Mouse (Mus musculus) layer of hippocampus, adult 6 months (tissue): ENCODE measurements around the gene Dync1i1. TPM values are rescaled to one million over a fixed set of nuclear protein-coding genes. Genes with fewer than 3 reads are reported as not detected.

Source experiments
- long read RNA-seq, 2 experiments: library from polyadenylated mRNA; unstranded; transcript quantifications; one replicate each; pipeline ENCODE4 v2.0.0; 2019 to 2020
- polyA plus RNA-seq: library from polyadenylated mRNA; unstranded; fragments of <200 nt; fragmentation: Nextera tagmentation; gene quantifications from 2 replicates; pipeline ENCODE4 v1.2.3, GENCODE M21; 2021

Dync1i1 gene
- 109 and 126 TPM in 2 replicates for polyA plus RNA-seq
- long read RNA-seq, experiment 1, transcript Dync1i1-203 (17 exons, 2,718 nt): minor isoform, 52 of 273 reads
- long read RNA-seq, experiment 1, transcript Dync1i1-201 (16 exons, 2,518 nt): minor isoform, 24 of 273 reads
- long read RNA-seq, experiment 1, transcript Dync1i1-206 (3 exons, 887 nt): minor isoform, 7 of 273 reads
- long read RNA-seq, experiment 1, transcript Dync1i1-204 (17 exons, 2,599 nt): major isoform, 134 of 273 reads
- long read RNA-seq, experiment 1, partial matches to known transcripts: 34 of 273 reads
- long read RNA-seq, experiment 1, other reads (novel, unspliced or antisense): 21 of 273 reads
- long read RNA-seq, experiment 2, transcript Dync1i1-204 (17 exons, 2,599 nt): major isoform, 590 of 1,014 reads
- long read RNA-seq, experiment 2, transcript Dync1i1-202 (17 exons, 2,669 nt): minor isoform, 10 of 1,014 reads
- long read RNA-seq, experiment 2, transcript Dync1i1-201 (16 exons, 2,518 nt): minor isoform, 75 of 1,014 reads
- long read RNA-seq, experiment 2, transcript Dync1i1-203 (17 exons, 2,718 nt): minor isoform, 236 of 1,014 reads
- long read RNA-seq, experiment 2, partial matches to known transcripts: 32 of 1,014 reads
- long read RNA-seq, experiment 2, other reads (novel, unspliced or antisense): 70 of 1,014 reads

DNA sequence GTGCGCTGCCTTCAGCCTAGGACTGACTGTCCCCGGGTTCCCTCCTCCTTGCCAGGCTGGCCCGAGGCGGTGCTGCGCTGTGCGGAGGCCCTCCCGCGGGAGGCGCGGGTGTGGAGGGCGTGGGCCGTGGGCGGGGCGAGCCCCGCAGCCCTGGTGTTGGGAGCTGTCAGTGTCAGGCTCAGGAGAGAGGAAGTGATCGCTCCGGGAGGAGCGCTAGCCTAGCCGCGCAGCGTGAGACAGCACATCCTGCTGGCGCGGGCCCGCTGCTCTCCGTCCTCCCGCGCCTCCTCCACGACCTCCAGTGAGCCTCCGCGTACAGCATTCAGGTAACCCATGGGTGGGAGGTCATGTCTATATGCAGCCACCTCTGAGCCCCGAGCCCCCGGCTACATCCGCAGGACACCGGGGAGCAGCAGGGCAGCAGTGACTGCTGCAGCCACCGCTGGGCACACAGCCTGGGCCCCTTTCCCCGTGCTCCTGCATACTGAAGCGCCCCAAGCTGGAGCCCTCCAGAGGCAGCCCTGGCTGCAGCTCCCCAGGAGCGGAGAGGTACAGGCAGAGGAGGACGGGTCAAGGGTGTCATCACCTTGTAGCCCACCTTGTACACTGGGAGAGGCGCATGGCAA is at the start of gene Dync1i1:
Dync1i1 (plus strand) TSS at position 29 of the 626 bp plus-strand sequence.

Other genes with a start within 250 kb of the Dync1i1 start
- gene Pdk4, start 229.3 kb upstream of the Dync1i1 start, polyA plus RNA-seq: 5.7 and 7.2 TPM in 2 replicates